Mouse (Mus musculus) ES-E14 (cell line): ENCODE results near the gene Ephx1.

Experiments used
- CHD2 ChIP-seq: IDR thresholded peaks from 2 replicates; pipeline ENCODE4 v1.6.1; 2014; ENCODE audit warnings: mild to moderate bottlenecking, low read depth, low read length, inconsistent platforms
- HCFC1 ChIP-seq: IDR thresholded peaks from 2 replicates; pipeline ENCODE4 v1.6.1; 2012; ENCODE audit warnings: low read length, inconsistent platforms, borderline replicate concordance; ENCODE audit not compliant: insufficient read depth
- MAFK ChIP-seq: IDR thresholded peaks from 2 replicates; pipeline ENCODE4 v1.6.1; 2014; ENCODE audit warnings: mild to moderate bottlenecking, low read depth, low read length, inconsistent platforms; ENCODE audit not compliant: insufficient read depth
- ZC3H11A ChIP-seq: IDR thresholded peaks from 2 replicates; pipeline ENCODE4 v1.6.1; 2012; ENCODE audit warnings: low read depth, mild to moderate bottlenecking, inconsistent platforms, low read length, borderline replicate concordance
- ZNF384 ChIP-seq: IDR thresholded peaks from 2 replicates; pipeline ENCODE4 v1.6.1; 2012; ENCODE audit warnings: low read depth, low read length, inconsistent platforms

DNA sequence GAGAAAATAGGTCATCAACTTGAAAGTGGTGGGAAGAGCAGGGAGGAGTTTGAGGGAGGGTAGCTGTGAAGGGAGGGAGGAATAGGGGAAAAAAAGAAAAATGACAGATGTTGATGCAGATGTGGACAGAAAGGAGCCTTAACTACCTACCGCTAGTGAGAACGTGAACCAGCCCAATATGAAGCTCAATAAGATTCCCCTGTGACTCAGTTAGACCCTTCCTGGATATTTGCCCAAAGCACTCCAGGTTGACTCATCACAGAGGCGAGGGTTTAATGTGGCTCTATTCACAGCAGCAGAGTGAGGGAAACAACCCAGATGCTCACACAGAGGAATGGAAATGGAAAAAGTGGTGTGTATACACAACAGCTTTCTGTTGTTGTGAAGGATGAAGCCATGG, 89.6 kb downstream of the Ephx1 start:
- TF ChIP-seq ZNF384 (no peak), ZC3H11A (no peak), MAFK (no peak), CHD2 (no peak), HCFC1 (no peak)
